Mouse (Mus musculus): ENCODE data around the gene Iqsec1.

DNA sequence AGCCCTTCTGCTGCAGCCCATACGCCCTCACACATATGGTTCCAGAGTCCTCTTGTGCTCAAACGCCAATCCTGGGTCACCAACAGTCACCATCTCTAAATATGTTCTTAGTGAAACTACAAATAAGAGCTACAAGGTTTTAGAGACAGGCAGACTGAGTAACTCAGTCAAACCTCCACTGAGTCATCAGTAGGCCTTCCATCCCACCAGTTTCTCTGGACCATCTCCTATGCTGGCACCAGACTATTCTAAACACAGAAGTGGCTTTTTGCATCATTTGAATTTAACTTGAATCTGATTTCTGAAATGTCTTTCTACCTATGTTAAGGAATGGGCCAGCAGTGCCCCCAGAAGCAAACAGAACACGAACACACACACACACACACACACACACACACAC lies 120.5 kb downstream of the Iqsec1 start:
- TF ChIP-seq CTCF (IDR thresholded peaks at IDR 0.05; ENCODE audit: low read depth), result no peak
- TF ChIP-seq EP300 (optimal IDR thresholded peaks at IDR 0.05), result no peak

Measured in stomach, postnatal 0 days (tissue).